Mouse (Mus musculus): Measurements from ENCODE around the gene Iqcn.

The Iqcn gene

DNA sequence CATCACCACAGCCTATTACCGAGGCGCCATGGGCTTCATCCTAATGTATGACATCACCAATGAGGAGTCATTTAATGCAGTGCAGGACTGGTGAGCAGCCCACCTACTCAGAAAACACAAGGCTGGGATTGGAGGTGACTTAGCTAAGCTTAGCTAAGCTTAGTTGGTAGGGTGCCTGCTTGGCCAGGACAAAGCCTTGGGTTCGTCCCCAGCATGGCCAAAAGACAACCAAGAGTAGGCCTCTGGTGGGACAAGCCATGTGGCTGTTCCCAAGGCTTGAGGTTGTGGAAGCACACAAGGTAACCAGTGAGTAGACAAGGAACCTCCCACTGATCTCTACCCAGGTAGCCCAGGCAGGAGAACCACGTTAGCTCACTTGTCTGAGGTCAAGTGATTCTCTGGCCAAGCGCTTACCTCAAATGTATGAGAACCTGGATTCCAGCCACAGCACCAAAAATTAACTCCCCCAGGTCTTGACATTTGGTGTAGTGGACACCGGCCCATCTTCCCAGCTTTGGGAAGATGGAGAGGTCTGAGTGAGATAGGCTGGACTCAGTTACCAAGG is 53.3 kb downstream of the Iqcn start:
- DNase-seq: peak; percentile 5 to 15

DNA sequence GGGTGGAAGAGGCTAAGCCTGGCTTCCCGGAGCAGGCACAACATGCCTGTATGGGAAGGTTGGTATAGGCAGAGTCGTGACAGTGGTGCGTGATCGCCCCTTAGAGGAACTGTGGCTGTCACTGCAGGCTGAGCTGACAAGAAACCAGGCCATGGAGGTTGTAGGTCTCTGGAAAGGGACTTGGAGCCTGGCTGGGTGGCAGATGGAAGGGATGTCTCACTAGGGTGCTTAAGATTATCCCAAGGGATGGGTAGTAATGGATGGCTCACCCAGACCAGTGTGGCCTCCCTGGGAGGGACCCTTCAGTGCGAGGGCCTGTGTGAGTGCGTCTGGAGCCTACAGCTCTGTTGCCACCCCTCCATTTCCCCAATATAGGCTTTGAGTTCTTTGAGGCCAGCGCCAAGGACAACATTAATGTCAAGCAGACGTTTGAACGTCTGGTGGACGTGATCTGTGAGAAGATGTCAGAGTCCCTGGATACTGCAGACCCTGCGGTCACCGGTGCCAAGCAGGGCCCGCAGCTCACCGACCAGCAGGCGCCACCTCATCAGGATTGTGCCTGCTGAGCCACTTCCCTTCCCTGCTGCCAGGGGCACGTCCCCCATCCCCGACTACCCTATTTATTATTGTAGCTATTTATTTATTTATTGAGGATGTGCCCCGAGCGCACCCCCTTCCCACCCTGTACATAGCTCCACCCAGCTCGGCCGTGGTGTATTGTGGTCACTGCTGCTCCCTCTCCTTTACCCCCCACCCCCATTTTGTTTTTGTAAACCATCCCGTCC is 54.5 kb downstream of the Iqcn start:
- peak; percentile 45 to 59 for DNase-seq

DNA sequence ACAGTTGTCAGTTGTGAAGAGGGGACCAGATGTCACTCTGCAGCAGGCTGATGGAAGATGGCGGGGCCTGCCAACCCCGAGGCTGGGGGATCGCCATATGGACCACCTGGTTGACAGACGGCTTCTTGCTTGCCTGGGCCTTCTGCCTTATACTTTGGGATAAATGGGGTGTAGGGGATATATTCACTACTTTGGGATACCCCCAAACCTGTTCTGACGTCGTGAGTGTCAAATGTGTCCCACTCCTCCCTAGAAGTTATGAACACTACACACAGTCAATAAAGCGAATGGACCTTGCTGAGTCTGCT is 55.0 kb downstream of the Iqcn start:
- no peak for DNase-seq

DNA sequence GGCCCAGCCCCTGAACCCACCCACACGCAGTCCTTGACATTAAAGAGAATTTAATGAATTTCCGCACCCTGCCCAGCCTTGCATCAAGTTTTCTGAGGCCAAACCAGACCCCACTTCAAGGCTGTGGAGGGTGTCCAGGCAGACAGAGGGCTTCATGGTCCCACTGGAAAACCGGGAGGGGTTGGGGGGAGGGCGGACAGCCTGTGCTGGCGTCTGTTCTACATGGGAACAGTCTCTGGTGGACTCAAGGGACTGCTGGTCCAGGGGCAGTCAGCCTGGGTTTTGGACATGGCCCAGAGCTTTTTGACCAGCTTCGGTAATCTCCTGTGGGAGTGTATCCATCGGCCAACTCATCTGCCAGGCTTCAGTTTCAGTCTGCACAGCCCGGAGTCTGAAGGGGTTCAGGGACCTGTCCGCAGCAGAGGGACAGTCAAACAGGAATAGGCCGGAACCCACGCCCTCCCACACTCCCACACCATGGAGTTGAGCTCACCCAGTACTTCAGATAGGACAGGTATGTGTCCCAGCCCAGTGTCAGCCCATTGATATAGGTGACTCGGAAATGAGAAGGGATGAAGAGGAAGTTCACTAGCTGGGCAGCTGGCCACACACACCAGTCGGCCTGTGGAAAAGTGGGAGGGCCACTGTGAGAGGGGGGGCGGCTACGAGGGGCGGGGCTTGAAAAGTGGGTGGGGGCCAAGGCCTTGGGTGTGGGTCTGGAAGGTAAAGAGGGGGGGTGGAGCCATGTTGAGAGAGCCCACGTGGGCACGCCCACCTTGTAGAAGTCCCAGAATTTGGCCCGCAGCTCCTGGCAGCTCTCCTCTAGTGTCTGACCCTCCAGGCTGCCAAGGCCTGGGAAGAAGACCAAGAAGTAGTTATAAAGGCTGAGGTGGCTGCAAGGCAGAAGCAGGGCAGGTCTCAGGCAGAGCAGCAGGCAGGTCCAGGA is 55.6 kb downstream of the Iqcn start:
- DNase-seq: peak; percentile 50 to 60

DNA sequence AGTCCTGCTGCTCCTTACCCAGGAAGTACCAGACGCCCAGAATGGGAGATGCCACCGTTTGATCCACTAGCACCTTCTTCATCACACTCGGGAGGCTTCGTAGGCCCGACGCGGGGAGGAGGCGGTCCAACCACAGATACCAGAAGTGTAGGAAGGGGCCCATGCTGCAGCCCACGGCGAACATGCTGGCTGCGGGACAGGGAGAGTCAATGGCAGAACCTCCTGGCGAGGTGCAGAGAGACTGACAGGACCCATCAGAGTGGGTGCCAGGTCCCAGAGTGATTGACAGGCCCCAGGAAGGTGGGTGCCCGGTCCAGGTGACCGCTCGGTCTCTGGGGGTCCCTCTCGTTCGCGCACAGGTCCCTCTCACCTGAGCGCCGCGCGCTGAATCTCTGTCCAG is 57.1 kb downstream of the Iqcn start:
- DNase-seq: no peak

DNA sequence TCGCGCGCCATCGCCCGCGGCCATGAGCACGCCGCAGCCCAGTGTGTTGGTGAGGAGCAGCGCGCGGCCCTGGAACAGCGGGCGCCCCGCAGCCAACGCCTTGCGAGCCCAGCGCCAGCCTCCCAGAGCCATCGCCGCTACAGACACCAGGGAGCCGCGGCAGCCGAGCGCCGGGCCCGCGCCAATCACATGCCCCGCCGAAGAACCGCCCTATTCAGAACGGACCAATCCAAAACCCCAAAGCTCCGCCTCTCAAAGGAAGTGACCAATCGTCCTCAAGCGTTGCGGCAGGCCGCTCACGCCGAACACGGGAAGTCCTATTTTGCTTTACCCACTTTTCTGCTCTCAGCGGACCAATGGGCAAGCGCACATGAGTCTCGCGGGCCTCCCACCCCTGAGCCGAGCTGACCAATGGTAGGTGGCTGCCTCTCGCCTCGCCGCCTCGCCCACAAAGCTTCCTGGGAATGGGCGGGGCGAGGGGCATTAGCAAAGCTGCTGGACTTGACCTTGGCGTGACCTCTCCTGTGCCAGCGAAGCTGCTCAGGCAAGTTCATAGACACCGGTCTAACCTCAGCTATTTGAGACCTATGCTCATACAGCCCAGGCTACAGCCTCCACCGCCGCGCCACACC is 57.6 kb downstream of the Iqcn start, which contains the start of gene Mpv17l2:
TSS of gene Mpv17l2 (minus strand) at position 172 of the 632 bp plus-strand sequence.
- peak; percentile 95 for DNase-seq

DNA sequence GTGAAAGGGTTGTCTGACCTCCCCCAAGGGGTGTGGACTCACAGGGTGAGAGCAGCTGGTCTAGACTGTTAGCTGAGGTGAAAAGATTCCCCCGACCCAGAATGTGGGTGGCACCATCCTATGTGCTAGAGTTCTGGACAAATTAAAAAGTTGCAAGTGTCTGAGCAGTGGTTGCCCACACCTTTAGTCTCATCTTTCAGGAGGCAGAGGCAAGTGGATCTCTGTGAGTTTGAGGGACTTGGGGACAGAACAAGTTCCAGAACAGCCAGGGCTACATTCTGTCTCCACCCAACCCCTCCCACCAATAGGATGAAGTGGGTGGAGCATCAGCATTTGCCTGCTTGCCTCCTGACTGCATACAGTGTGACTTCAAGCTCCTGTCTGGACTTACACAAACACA is 58.9 kb downstream of the Iqcn start:
- peak in 1 of 2 experiments; percentile 12 for DNase-seq

DNA sequence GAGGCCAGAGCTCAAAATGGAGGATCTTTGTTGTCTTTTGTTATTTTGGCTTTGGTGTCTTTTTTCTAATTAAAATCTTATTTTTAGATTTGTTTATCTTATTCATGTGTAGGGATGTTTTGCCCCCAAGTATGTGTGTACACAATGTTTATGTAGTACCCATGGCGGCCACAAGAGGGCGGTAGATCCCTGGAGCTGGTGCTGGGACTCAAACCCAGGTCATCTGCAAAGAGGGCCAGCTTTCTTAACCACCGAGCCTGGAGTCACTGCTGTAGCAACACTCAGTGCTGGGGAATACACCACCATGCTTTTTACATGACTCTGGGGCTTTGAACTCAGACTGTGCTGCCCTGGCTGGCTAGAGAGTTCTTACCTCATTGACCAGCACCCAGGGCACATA is 60.1 kb downstream of the Iqcn start:
- peak; percentile 71 to 83 for DNase-seq

DNA sequence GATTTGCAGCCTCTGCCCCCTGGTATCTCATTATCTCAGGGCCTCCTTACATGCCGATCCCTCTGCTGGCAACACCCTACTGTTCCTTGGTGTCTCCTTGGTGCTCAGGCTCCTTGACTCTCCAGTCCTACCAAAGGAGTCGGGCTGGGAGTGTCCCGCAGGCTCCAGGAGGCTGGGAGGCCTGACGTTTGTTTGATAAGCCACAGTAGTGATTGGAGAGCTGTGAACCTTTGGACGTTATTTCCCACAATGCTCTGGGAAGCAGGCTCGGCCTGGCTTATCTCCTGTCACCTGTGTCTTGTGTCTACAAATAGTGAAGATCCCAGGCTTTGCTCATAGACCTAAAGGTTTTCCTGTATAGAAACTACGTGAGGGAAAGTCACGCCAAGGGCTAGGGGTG is 60.8 kb downstream of the Iqcn start:
- no peak for DNase-seq

DNA sequence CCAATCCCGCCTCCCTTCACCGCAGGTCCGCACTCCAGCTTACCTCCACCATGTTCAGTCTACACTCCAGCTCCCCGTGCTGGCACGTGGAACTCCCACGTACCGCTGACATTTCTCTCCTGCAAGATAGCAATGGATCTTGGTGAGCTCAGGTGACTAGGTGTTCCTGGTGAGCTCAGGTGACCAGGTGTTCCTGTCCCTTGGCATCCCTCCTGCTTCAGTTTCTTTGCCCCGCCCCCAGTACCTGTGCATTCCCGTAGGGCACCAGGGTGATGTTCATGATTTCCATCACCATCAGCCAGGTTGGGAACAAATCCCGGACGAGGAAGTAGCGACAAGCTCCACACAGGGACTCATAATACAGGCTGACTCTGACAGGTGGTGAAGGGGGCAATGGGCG is 61.4 kb downstream of the Iqcn start:
- no peak for DNase-seq

DNA sequence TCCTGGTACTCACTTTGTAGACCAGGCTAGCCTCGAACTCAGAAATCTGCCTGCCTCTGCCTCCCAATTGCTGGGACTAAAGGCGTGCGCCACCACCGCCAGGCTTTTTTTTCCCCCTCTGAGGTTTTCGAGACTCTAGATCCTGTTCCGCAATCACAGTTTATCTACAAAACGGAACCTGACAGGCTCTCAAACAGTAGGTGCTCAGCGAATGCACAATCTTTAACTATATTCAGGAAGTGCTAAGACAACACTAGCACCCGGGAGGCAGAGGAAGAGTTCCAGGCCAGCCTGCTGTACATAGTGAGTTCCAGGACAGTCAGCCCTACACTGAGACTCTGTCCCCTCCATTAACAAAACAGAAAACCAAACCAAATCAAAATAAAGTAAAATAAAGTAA is 62.1 kb downstream of the Iqcn start:
- DNase-seq: no peak

DNA sequence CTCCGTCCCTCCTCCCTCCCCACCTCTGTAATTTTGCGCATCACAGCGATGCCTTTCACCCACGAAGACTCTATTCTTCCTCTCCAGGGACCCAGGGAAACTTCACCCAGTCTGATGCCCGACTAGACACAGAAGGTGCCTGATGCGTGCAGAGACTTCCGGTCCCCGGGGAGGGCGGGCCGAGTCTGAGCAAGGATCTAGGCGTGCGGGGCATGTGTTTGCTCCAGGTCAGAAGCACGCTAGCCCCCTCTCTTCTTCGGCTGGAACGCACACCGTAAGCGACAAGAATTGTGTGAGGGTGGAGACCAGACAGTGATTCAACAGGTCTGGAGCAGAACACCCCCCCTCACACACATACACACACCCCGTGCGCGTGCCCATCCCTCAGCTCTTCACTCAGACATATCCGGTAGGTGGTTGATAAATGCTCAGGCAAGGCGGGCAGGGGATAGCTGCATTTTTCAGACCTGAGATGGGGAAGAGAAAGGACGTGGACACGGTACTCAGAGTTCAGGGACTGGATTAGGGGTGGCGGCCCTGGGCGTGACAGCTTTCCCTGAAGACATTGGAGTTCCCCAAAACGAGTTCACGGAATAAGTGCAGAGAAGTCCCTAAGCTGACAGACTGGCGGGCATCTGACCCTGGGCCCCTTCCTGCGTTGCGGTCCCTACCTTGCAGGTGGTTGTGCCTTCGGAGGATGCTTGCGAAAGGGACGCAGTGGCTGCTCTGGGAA is 62.7 kb downstream of the Iqcn start:
- DNase-seq: peak in 1 of 2 experiments; percentile 36

DNA sequence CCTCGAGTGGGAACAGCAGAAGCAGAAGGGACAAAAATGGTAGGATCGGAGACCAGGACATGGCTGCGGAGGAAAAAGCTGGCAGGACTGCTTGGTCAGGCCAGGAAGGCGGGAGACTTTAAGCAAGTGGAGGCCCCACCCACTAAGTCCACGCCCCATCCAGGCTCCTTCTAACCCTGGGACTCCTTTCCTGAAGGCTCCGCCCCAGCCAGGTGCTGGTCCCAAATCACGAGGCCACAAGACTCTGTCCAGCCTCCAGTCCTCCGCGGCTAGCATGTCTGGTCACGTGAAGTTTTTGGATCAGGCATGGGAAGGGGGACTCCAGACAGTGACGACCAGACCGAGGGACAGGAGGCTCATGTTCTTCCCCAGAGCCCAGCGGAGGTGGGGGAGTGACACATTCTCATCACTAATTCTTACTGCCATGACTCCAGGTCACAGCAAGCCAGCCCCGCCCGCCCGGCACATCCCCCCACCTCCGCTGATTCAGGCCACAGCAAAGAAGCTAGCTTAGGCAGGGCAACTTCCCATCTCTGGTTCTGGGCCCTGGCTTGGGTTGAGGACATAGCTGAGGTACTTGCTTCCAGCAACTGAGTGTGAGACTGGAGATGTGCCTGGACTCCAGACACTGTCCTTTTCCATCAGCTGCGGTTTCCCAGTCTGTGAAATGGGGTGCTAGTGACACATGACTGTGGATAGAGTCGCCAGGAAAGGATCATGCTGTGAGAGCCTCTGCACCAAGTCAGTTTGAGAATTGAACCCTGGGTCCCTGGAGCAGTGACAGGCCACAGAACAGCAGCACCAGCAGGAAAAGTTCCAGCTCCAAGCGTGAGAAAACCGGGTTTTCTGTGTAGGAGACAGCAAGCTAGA is 63.5 kb downstream of the Iqcn start:
- DNase-seq: peak; percentile 61 to 71

All from cerebellum, postnatal 25 days (tissue).